Mouse (Mus musculus): ENCODE measurements at regions not wholly inside any gene's neighbourhood (a gene's known extent, or its start where the extent isn't known, plus 50 kb on each side); places are given as distances from the start of the nearest gene placed in this dataset.

DNA sequence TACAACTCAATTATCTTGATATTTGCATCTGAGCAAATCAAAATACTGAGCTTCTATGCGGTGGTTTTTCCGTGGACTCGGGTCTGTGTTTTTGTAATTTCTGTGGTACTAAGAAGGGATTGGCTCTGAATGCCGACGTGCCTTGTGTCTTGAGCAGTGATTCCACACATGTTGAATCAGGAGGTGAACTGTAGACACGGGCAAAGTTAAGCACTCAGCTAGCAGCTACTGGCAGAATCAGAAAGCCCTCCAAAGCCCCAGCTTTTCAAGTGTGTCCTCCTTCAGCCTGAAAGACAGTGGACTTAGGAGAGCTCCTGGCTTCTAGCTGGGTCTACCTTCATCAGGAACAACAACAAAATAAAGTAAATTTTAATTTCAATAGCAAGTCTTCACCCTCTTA lies 462.9 kb upstream of the Pou3f3 start:
- Histone ChIP-seq H3ac (ENCODE audit: control insufficient read depth, insufficient read length, low read depth) (no peak overlapping the region), H3K4me3 (ENCODE audit: insufficient read depth, poor library complexity, severe bottlenecking) (no peak overlapping the region), H3K27me3 (ENCODE audit: control insufficient read depth, insufficient read depth, insufficient read length) (no peaks in the 10 kb centered on the region), H3K79me3 (ENCODE audit: low read depth) (no peaks in the 10 kb centered on the region), H3K79me2 (ENCODE audit: control insufficient read depth, insufficient read depth) (no peaks in the 10 kb centered on the region), H3K36me3 (ENCODE audit: control insufficient read depth, insufficient read depth) (no peaks in the 10 kb centered on the region)
- no peak for TF ChIP-seq MAX (IDR thresholded peaks at IDR 0.05)
- no peak for TF ChIP-seq USF1 (IDR thresholded peaks at IDR 0.05; ENCODE audit: low read depth)
- TF ChIP-seq MYOD1 (IDR thresholded peaks at IDR 0.05; ENCODE audit: control insufficient read depth, insufficient read length, low read depth), result no peak
- no peak for TF ChIP-seq CTCF (IDR thresholded peaks at IDR 0.05; ENCODE audit: control insufficient read depth, insufficient read depth, insufficient read length)
- no peak for TF ChIP-seq FOSL1 (IDR thresholded peaks at IDR 0.05; ENCODE audit: insufficient read depth, low read length, poor library complexity, severe bottlenecking)
- no peak for TF ChIP-seq CEBPB (IDR thresholded peaks at IDR 0.05; ENCODE audit: low read depth)
- no peak for TF ChIP-seq MYOG (IDR thresholded peaks at IDR 0.05; ENCODE audit: control insufficient read depth, extremely low read depth, insufficient read length)

DNA sequence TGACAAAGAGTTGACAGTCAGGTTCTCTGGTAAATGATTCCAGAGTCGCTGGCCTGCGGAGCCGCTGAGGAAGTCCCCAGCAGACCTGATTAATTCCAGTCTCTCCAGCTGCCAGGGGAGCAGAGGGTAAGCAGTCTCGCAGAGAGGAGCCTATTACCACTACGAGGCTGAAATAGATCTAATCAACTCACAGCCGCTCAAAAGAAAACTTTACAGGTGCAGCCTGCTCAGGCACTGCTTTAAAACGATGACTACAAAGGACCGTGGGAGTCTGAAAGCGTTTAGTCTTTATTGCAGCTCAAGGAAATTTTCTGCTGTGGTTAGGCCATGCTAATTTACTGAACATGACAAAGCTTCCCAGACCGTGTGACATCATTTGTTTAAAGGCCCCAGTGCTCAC lies 462.3 kb upstream of the Pou3f3 start:
- no peaks in the 10 kb centered on the region for H3K36me3 ChIP-seq (ENCODE audit: control insufficient read depth, insufficient read depth)
- no peak overlapping the region for H3ac ChIP-seq (ENCODE audit: control insufficient read depth, insufficient read length, low read depth)
- TF ChIP-seq FOSL1 (IDR thresholded peaks at IDR 0.05; ENCODE audit: insufficient read depth, low read length, poor library complexity, severe bottlenecking), result no peak
- TF ChIP-seq MYOD1 (IDR thresholded peaks at IDR 0.05; ENCODE audit: control insufficient read depth, insufficient read length, low read depth), result no peak
- no peak for TF ChIP-seq MYOG (IDR thresholded peaks at IDR 0.05; ENCODE audit: control insufficient read depth, extremely low read depth, insufficient read length)
- no peak for TF ChIP-seq CEBPB (IDR thresholded peaks at IDR 0.05; ENCODE audit: low read depth)
- TF ChIP-seq CTCF (IDR thresholded peaks at IDR 0.05; ENCODE audit: control insufficient read depth, insufficient read depth, insufficient read length), result no peak
- TF ChIP-seq MAX (IDR thresholded peaks at IDR 0.05), result no peak
- no peak for TF ChIP-seq USF1 (IDR thresholded peaks at IDR 0.05; ENCODE audit: low read depth)
- no peaks in the 10 kb centered on the region for H3K79me2 ChIP-seq (ENCODE audit: control insufficient read depth, insufficient read depth)
- H3K27me3 ChIP-seq (ENCODE audit: control insufficient read depth, insufficient read depth, insufficient read length), result no peaks in the 10 kb centered on the region
- H3K4me3 ChIP-seq (ENCODE audit: insufficient read depth, poor library complexity, severe bottlenecking), result no peak overlapping the region
- no peaks in the 10 kb centered on the region for H3K79me3 ChIP-seq (ENCODE audit: low read depth)

DNA sequence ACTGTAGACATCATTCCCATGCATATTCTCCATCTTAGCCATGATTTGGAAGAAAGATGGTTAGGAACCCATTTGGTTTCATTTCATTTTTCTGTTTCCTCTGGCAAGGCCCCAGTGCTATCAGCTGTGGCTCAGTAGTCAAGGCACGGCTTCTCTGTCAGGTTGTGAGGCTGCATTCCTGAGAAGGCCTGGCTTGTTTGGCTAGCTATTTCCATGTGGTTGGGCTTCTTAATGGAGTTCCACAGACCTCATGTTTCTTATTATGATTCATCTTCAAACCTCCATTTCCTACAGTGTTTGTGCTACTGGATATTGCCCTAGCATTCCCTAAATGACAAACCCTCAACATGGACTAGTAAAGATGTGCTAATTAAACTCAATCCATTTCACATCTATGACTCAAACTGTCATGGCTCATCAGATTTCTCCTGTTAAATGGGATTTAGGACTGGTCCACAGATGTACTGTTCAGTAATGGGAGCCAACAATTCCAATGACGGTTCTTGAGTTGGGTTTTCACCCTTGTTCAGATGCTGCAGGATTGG lies 459.0 kb upstream of the Pou3f3 start:
- TF ChIP-seq FOSL1 (IDR thresholded peaks at IDR 0.05; ENCODE audit: insufficient read depth, low read length, poor library complexity, severe bottlenecking), result no peak
- Histone ChIP-seq H3K36me3 (ENCODE audit: control insufficient read depth, insufficient read depth) (no peaks in the 10 kb centered on the region), H3K27me3 (ENCODE audit: control insufficient read depth, insufficient read depth, insufficient read length) (no peaks in the 10 kb centered on the region), H3ac (ENCODE audit: control insufficient read depth, insufficient read length, low read depth) (no peak overlapping the region), H3K4me3 (ENCODE audit: insufficient read depth, poor library complexity, severe bottlenecking) (no peak overlapping the region), H3K79me3 (ENCODE audit: low read depth) (no peaks in the 10 kb centered on the region), H3K79me2 (ENCODE audit: control insufficient read depth, insufficient read depth) (no peaks in the 10 kb centered on the region)

DNA sequence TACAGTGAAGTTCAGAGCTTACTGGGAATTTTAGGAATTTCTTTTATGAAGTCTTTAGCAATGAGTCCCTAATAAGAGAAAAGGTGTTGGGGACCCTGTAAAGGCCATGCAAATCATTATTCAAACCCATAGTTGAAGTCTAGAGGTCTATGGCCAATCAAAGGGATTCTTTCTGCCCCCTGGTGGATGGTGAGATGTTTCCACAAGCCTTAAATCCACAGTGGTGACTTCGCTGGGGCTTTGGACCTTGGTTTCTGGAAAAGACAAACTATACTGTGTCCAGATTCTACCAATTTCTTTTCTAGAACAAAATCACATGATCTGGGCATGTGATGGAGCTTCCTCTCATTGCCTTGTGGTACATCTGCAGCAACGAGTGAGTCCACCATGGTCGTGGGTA lies 457.2 kb upstream of the Pou3f3 start:
- Histone ChIP-seq H3K27me3 (ENCODE audit: control insufficient read depth, insufficient read depth, insufficient read length) (no peaks in the 10 kb centered on the region), H3K79me3 (ENCODE audit: low read depth) (no peaks in the 10 kb centered on the region), H3K79me2 (ENCODE audit: control insufficient read depth, insufficient read depth) (no peaks in the 10 kb centered on the region), H3K36me3 (ENCODE audit: control insufficient read depth, insufficient read depth) (no peaks in the 10 kb centered on the region), H3ac (ENCODE audit: control insufficient read depth, insufficient read length, low read depth) (no peak overlapping the region), H3K4me3 (ENCODE audit: insufficient read depth, poor library complexity, severe bottlenecking) (no peak overlapping the region)
- TF ChIP-seq CEBPB (IDR thresholded peaks at IDR 0.05; ENCODE audit: low read depth) (no peak), MYOG (IDR thresholded peaks at IDR 0.05; ENCODE audit: control insufficient read depth, extremely low read depth, insufficient read length) (no peak), CTCF (IDR thresholded peaks at IDR 0.05; ENCODE audit: control insufficient read depth, insufficient read depth, insufficient read length) (no peak), MYOD1 (IDR thresholded peaks at IDR 0.05; ENCODE audit: control insufficient read depth, insufficient read length, low read depth) (no peak), MAX (IDR thresholded peaks at IDR 0.05) (no peak), USF1 (IDR thresholded peaks at IDR 0.05; ENCODE audit: low read depth) (no peak), FOSL1 (IDR thresholded peaks at IDR 0.05; ENCODE audit: insufficient read depth, low read length, poor library complexity, severe bottlenecking) (no peak)

DNA sequence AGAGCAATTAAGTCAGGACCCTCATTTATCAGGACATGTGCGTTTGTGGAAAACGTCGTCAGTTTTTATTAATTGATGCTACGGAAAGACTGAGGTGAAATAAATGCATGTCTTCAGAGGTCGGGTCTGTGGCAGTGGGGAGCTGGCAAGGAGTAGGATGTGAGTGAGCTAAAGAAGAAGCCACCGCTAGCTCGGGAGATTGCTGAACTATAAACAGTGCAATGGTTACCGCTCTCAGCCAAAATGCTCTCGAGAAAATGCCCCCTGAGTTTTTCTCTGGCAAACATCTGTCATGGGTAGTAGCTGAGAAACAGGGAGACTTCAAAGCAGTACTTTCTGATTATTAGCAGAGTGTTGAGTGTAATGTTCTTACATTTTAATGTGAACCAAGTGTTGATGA lies 454.4 kb upstream of the Pou3f3 start:
- Histone ChIP-seq H3K79me2 (ENCODE audit: control insufficient read depth, insufficient read depth) (no peaks in the 10 kb centered on the region), H3ac (ENCODE audit: control insufficient read depth, insufficient read length, low read depth) (no peak overlapping the region), H3K36me3 (ENCODE audit: control insufficient read depth, insufficient read depth) (no peaks in the 10 kb centered on the region), H3K79me3 (ENCODE audit: low read depth) (no peaks in the 10 kb centered on the region), H3K27me3 (ENCODE audit: control insufficient read depth, insufficient read depth, insufficient read length) (no peaks in the 10 kb centered on the region), H3K4me3 (ENCODE audit: insufficient read depth, poor library complexity, severe bottlenecking) (no peak overlapping the region)
- TF ChIP-seq USF1 (IDR thresholded peaks at IDR 0.05; ENCODE audit: low read depth), result no peak
- no peak for TF ChIP-seq CTCF (IDR thresholded peaks at IDR 0.05; ENCODE audit: control insufficient read depth, insufficient read depth, insufficient read length)
- no peak for TF ChIP-seq MAX (IDR thresholded peaks at IDR 0.05)
- TF ChIP-seq CEBPB (IDR thresholded peaks at IDR 0.05; ENCODE audit: low read depth), result no peak
- TF ChIP-seq MYOD1 (IDR thresholded peaks at IDR 0.05; ENCODE audit: control insufficient read depth, insufficient read length, low read depth), result no peak
- no peak for TF ChIP-seq FOSL1 (IDR thresholded peaks at IDR 0.05; ENCODE audit: insufficient read depth, low read length, poor library complexity, severe bottlenecking)
- no peak for TF ChIP-seq MYOG (IDR thresholded peaks at IDR 0.05; ENCODE audit: control insufficient read depth, extremely low read depth, insufficient read length)

DNA sequence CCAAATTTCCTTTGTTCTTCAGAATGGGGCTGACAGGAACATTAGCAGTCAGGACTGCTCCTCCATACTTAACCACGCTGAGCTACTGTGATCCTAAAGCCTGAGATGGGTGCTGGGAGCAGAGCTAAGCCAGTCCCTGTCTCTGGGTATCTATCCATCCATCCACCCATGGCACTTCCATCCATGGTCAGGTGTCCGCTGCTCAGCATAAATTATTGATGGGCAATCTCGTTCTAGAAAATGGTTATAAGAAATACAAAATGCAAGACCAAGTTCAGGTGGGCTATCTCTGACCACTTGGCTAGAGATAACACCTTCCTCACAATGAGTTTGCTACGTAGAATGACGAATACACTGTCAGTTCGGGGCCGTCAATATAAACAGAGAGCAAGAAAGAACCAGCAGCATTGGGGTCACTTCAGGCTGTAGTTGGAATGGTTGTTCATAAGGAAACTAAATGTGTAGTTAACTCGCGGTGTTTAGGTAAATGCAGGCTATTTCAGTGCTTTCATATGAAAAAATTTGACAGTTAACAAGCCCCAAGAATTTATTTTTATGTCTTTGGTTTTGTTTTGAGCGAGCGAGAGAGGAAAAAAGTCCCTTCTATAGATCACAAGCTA lies 453.9 kb upstream of the Pou3f3 start:
- no peak for TF ChIP-seq MYOD1 (IDR thresholded peaks at IDR 0.05; ENCODE audit: control insufficient read depth, insufficient read length, low read depth)
- TF ChIP-seq CEBPB (IDR thresholded peaks at IDR 0.05; ENCODE audit: low read depth), result no peak
- no peak for TF ChIP-seq MAX (IDR thresholded peaks at IDR 0.05)
- TF ChIP-seq USF1 (IDR thresholded peaks at IDR 0.05; ENCODE audit: low read depth), result no peak
- TF ChIP-seq FOSL1 (IDR thresholded peaks at IDR 0.05; ENCODE audit: insufficient read depth, low read length, poor library complexity, severe bottlenecking), result no peak
- no peak for TF ChIP-seq CTCF (IDR thresholded peaks at IDR 0.05; ENCODE audit: control insufficient read depth, insufficient read depth, insufficient read length)
- no peak for TF ChIP-seq MYOG (IDR thresholded peaks at IDR 0.05; ENCODE audit: control insufficient read depth, extremely low read depth, insufficient read length)
- no peak overlapping the region for H3K4me3 ChIP-seq (ENCODE audit: insufficient read depth, poor library complexity, severe bottlenecking)
- H3ac ChIP-seq (ENCODE audit: control insufficient read depth, insufficient read length, low read depth), result no peak overlapping the region

More for the DNA sequence above, 453.9 kb upstream of the Pou3f3 start:
- Histone ChIP-seq H3K79me2 (ENCODE audit: control insufficient read depth, insufficient read depth) (no peaks in the 10 kb centered on the region), H3K27me3 (ENCODE audit: control insufficient read depth, insufficient read depth, insufficient read length) (no peaks in the 10 kb centered on the region), H3K79me3 (ENCODE audit: low read depth) (no peaks in the 10 kb centered on the region), H3K36me3 (ENCODE audit: control insufficient read depth, insufficient read depth) (no peaks in the 10 kb centered on the region)

Data from C2C12 (cell line).